Mouse (Mus musculus) telencephalon, adult 2 months (tissue): ENCODE measurements at regions not wholly inside any gene's neighbourhood (a gene's known extent, or its start where the extent isn't known, plus 50 kb on each side); places are given as distances from the start of the nearest gene placed in this dataset.
"Not testable (repeated sequence)": the region's sequence is repeated elsewhere in the genome, so short reads cannot be mapped to it uniquely, and the experiment has no call there.

Source experiments
- DNase-seq: peaks from one replicate; pipeline ENCODE4 v3.0.0-alpha.2; 2011; ENCODE audit warnings: low read depth, low spot score

- DNase-seq = no peak
Measured at GRCm38 (mm10) chr17:13583475-13584233, 176.7 kb upstream of the Afdn start.

GRCm38 (mm10) chr17:13584394-13584793 is 175.9 kb upstream of the Afdn start:
- DNase-seq = no peak

- DNase-seq = not testable (repeated sequence)
Measured at GRCm38 (mm10) chr17:13590240-13590837, 170.0 kb upstream of the Afdn start.
